Mouse (Mus musculus): Measurements from ENCODE around the gene Plcb1. TPM values are rescaled to one million over a fixed set of nuclear protein-coding genes. Genes with fewer than 3 reads are reported as not detected.

The Plcb1 gene
- polyA plus RNA-seq, 1 experiment, result not detected

- Histone ChIP-seq H3K36me3 (ENCODE audit: control insufficient read depth) (no peaks in the 10 kb centered on the region), H3K27me3 (ENCODE audit: control insufficient read depth) (peaks cover 15% of the 10 kb centered on the region), H3K4me3 (replicated peaks) (no peak overlapping the region), H3K9me3 (ENCODE audit: control insufficient read depth, low read length) (no peaks in the 10 kb centered on the region), H3K4me1 (ENCODE audit: control insufficient read depth) (no peaks in the 10 kb centered on the region)
- TF ChIP-seq TAL1 (IDR thresholded peaks at IDR 0.05; ENCODE audit: low read length), result no peak
- TF ChIP-seq GATA1 (IDR thresholded peaks at IDR 0.05; ENCODE audit: low read length), result no peak
Measured at GRCm38 (mm10) chr2:134787336-134788095, 1.6 kb downstream of the Plcb1 start.

- no peaks in the 10 kb centered on the region for H3K27me3 ChIP-seq (ENCODE audit: control insufficient read depth)
- no peak overlapping the region for H3K4me3 ChIP-seq (replicated peaks)
- no peaks in the 10 kb centered on the region for H3K36me3 ChIP-seq (ENCODE audit: control insufficient read depth)
- TF ChIP-seq TAL1 (IDR thresholded peaks at IDR 0.05; ENCODE audit: low read length), result no peak
- H3K4me1 ChIP-seq (ENCODE audit: control insufficient read depth), result no peaks in the 10 kb centered on the region
- H3K9me3 ChIP-seq (ENCODE audit: control insufficient read depth, low read length), result no peaks in the 10 kb centered on the region
Measured at GRCm38 (mm10) chr2:134792926-134793325, 7.1 kb downstream of the Plcb1 start.

GRCm38 (mm10) chr2:134800226-134800625 lies 14.4 kb downstream of the Plcb1 start:
- no peaks in the 10 kb centered on the region for H3K27me3 ChIP-seq (ENCODE audit: control insufficient read depth)
- no peaks in the 10 kb centered on the region for H3K4me1 ChIP-seq (ENCODE audit: control insufficient read depth)
- no peaks in the 10 kb centered on the region for H3K36me3 ChIP-seq (ENCODE audit: control insufficient read depth)
- TF ChIP-seq TAL1 (IDR thresholded peaks at IDR 0.05; ENCODE audit: low read length) (no peak), GATA1 (IDR thresholded peaks at IDR 0.05; ENCODE audit: low read length) (no peak)
- H3K9me3 ChIP-seq (ENCODE audit: control insufficient read depth, low read length), result no peaks in the 10 kb centered on the region
- no peak overlapping the region for H3K4me3 ChIP-seq (replicated peaks)

GRCm38 (mm10) chr2:134816383-134816782 lies 30.5 kb downstream of the Plcb1 start:
- H3K4me3 ChIP-seq (replicated peaks), result no peak overlapping the region
- H3K9me3 ChIP-seq (ENCODE audit: control insufficient read depth, low read length), result no peaks in the 10 kb centered on the region
- no peaks in the 10 kb centered on the region for H3K27me3 ChIP-seq (ENCODE audit: control insufficient read depth)
- TF ChIP-seq TAL1 (IDR thresholded peaks at IDR 0.05; ENCODE audit: low read length) (no peak), GATA1 (IDR thresholded peaks at IDR 0.05; ENCODE audit: low read length) (no peak)
- H3K4me1 ChIP-seq (ENCODE audit: control insufficient read depth), result no peaks in the 10 kb centered on the region
- H3K36me3 ChIP-seq (ENCODE audit: control insufficient read depth), result no peaks in the 10 kb centered on the region

- H3K27me3 ChIP-seq (ENCODE audit: control insufficient read depth), result no peaks in the 10 kb centered on the region
- H3K9me3 ChIP-seq (ENCODE audit: control insufficient read depth, low read length), result no peaks in the 10 kb centered on the region
- no peaks in the 10 kb centered on the region for H3K4me1 ChIP-seq (ENCODE audit: control insufficient read depth)
- no peak overlapping the region for H3K4me3 ChIP-seq (replicated peaks)
- H3K36me3 ChIP-seq (ENCODE audit: control insufficient read depth), result no peaks in the 10 kb centered on the region
- TF ChIP-seq TAL1 (IDR thresholded peaks at IDR 0.05; ENCODE audit: low read length) (no peak), GATA1 (IDR thresholded peaks at IDR 0.05; ENCODE audit: low read length) (no peak)
Measured at GRCm38 (mm10) chr2:134817058-134817840, 31.4 kb downstream of the Plcb1 start.

- Histone ChIP-seq H3K4me1 (ENCODE audit: control insufficient read depth) (no peaks in the 10 kb centered on the region), H3K9me3 (ENCODE audit: control insufficient read depth, low read length) (no peaks in the 10 kb centered on the region), H3K36me3 (ENCODE audit: control insufficient read depth) (no peaks in the 10 kb centered on the region), H3K4me3 (replicated peaks) (no peak overlapping the region), H3K27me3 (ENCODE audit: control insufficient read depth) (no peaks in the 10 kb centered on the region)
- no peak for TF ChIP-seq TAL1 (IDR thresholded peaks at IDR 0.05; ENCODE audit: low read length)
- TF ChIP-seq GATA1 (IDR thresholded peaks at IDR 0.05; ENCODE audit: low read length), result no peak
Measured at GRCm38 (mm10) chr2:134821176-134821575, 35.3 kb downstream of the Plcb1 start.

GRCm38 (mm10) chr2:134825645-134826044 lies 39.8 kb downstream of the Plcb1 start:
- Histone ChIP-seq H3K4me1 (ENCODE audit: control insufficient read depth) (no peaks in the 10 kb centered on the region), H3K36me3 (ENCODE audit: control insufficient read depth) (no peaks in the 10 kb centered on the region), H3K9me3 (ENCODE audit: control insufficient read depth, low read length) (no peaks in the 10 kb centered on the region), H3K4me3 (replicated peaks) (no peak overlapping the region), H3K27me3 (ENCODE audit: control insufficient read depth) (no peaks in the 10 kb centered on the region)
- TF ChIP-seq TAL1 (IDR thresholded peaks at IDR 0.05; ENCODE audit: low read length) (no peak), GATA1 (IDR thresholded peaks at IDR 0.05; ENCODE audit: low read length) (no peak)

- TF ChIP-seq GATA1 (IDR thresholded peaks at IDR 0.05; ENCODE audit: low read length), result no peak
- no peak for TF ChIP-seq TAL1 (IDR thresholded peaks at IDR 0.05; ENCODE audit: low read length)
- Histone ChIP-seq H3K9me3 (ENCODE audit: control insufficient read depth, low read length) (no peaks in the 10 kb centered on the region), H3K4me3 (replicated peaks) (no peak overlapping the region), H3K27me3 (ENCODE audit: control insufficient read depth) (no peaks in the 10 kb centered on the region), H3K4me1 (ENCODE audit: control insufficient read depth) (no peaks in the 10 kb centered on the region), H3K36me3 (ENCODE audit: control insufficient read depth) (no peaks in the 10 kb centered on the region)
Measured at GRCm38 (mm10) chr2:134826111-134827005, 40.5 kb downstream of the Plcb1 start.
